Mouse (Mus musculus) layer of hippocampus, adult 9-11 months (tissue): ENCODE results near the gene Dgkg.

Experiments
- DNase-seq: peaks from one replicate; pipeline ENCODE4 v3.0.0; 2022

Gene Dgkg

GRCm38 (mm10) chr16:22494815-22495214, 162.2 kb downstream of the Dgkg start:
- no peak for DNase-seq

- no peak for DNase-seq
Observed at GRCm38 (mm10) chr16:22493396-22493795, 163.6 kb downstream of the Dgkg start.

- peak; percentile 69 for DNase-seq
Observed at GRCm38 (mm10) chr16:22491446-22492166, 165.4 kb downstream of the Dgkg start.

GRCm38 (mm10) chr16:22483900-22484299, 173.1 kb downstream of the Dgkg start:
- no peak for DNase-seq

GRCm38 (mm10) chr16:22479322-22479721, 177.7 kb downstream of the Dgkg start:
- no peak for DNase-seq

- no peak for DNase-seq
Observed at GRCm38 (mm10) chr16:22471728-22472127, 185.3 kb downstream of the Dgkg start.

GRCm38 (mm10) chr16:22469385-22469784, 187.6 kb downstream of the Dgkg start:
- no peak for DNase-seq

GRCm38 (mm10) chr16:22467111-22467510, 189.9 kb downstream of the Dgkg start:
- no peak for DNase-seq

GRCm38 (mm10) chr16:22466381-22466780, 190.6 kb downstream of the Dgkg start:
- no peak for DNase-seq

GRCm38 (mm10) chr16:22462220-22462619, 194.8 kb downstream of the Dgkg start:
- DNase-seq: no peak

- no peak for DNase-seq
Observed at GRCm38 (mm10) chr16:22461728-22462127, 195.3 kb downstream of the Dgkg start.

GRCm38 (mm10) chr16:22460960-22461359, 196.1 kb downstream of the Dgkg start:
- no peak for DNase-seq

- no peak for DNase-seq
Observed at GRCm38 (mm10) chr16:22452082-22452481, 204.9 kb downstream of the Dgkg start.

GRCm38 (mm10) chr16:22448093-22448492, 208.9 kb downstream of the Dgkg start:
- no peak for DNase-seq

- DNase-seq: peak; percentile 78
Observed at GRCm38 (mm10) chr16:22444786-22445185, 212.2 kb downstream of the Dgkg start.

- DNase-seq: no peak
Observed at GRCm38 (mm10) chr16:22442202-22442601, 214.8 kb downstream of the Dgkg start.

GRCm38 (mm10) chr16:22441317-22441716, 215.7 kb downstream of the Dgkg start:
- DNase-seq: no peak

GRCm38 (mm10) chr16:22440269-22440668, 216.8 kb downstream of the Dgkg start:
- peak; percentile 61 for DNase-seq

GRCm38 (mm10) chr16:22439499-22440177, 217.4 kb downstream of the Dgkg start, which contains the start of gene Etv5:
Gene Etv5 (minus strand): TSS chr16:22439719.
- DNase-seq: peak; percentile 100

- DNase-seq: peak; percentile 50
Observed at GRCm38 (mm10) chr16:22438441-22439373, 218.3 kb downstream of the Dgkg start.

- peak; percentile 21 for DNase-seq
Observed at GRCm38 (mm10) chr16:22436106-22436505, 220.9 kb downstream of the Dgkg start.

- no peak for DNase-seq
Observed at GRCm38 (mm10) chr16:22434530-22434929, 222.5 kb downstream of the Dgkg start.

GRCm38 (mm10) chr16:22433944-22434343, 223.1 kb downstream of the Dgkg start:
- no peak for DNase-seq
